Mouse (Mus musculus) erythroid progenitor cell, adult 5-6 weeks (primary cell): ENCODE measurements around the gene Kdr. TPM values are rescaled to one million over a fixed set of nuclear protein-coding genes. Genes with fewer than 3 reads are reported as not detected.

Experiments
- ATAC-seq: replicated peaks from 2 replicates; pipeline ENCODE4 v1.8.0; 2016; ENCODE audit warnings: moderate number of reproducible peaks, mild to moderate bottlenecking, moderate TSS enrichment, inconsistent platforms; ENCODE audit not compliant: poor library complexity, low FRiP score, severe bottlenecking
- total RNA-seq, 2 experiments: library from RNA; stranded (forward) in 1 of 2; stranded (reverse) in 1 of 2; fragments of 150-400 nt in 1 of 2; fragments of 186-747, 209-891 nt in 1 of 2; gene quantifications; 2 replicates each; pipeline versions ENCODE4 v1.2.3 to v1.2.4; 2015 to 2017; ENCODE audit warnings: low replicate concordance in 2 of 2

The Kdr gene
- total RNA-seq (2015; ENCODE audit: low replicate concordance), result not detected in 2 replicates
- 0.08 and 0.26 TPM in 2 replicates for total RNA-seq (2017; ENCODE audit: low replicate concordance)

- ATAC-seq, result no peak
Measured at GRCm38 (mm10) chr5:75978374-75979100, at the start of gene Kdr. Kdr (minus strand) TSS chr5:75978458.

- ATAC-seq, result no peak
Measured at GRCm38 (mm10) chr5:76026805-76027204, 48.5 kb upstream of the Kdr start.

- ATAC-seq, result no peak
Measured at GRCm38 (mm10) chr5:76025996-76026665, 47.9 kb upstream of the Kdr start.

GRCm38 (mm10) chr5:76023011-76023773 lies 44.9 kb upstream of the Kdr start:
- no peak for ATAC-seq

- ATAC-seq, result no peak
Measured at GRCm38 (mm10) chr5:76022436-76022835, 44.2 kb upstream of the Kdr start.

GRCm38 (mm10) chr5:76018321-76018720 lies 40.1 kb upstream of the Kdr start:
- ATAC-seq, result no peak

- no peak for ATAC-seq
Measured at GRCm38 (mm10) chr5:76016086-76016485, 37.8 kb upstream of the Kdr start.

- no peak for ATAC-seq
Measured at GRCm38 (mm10) chr5:76013881-76014431, 35.7 kb upstream of the Kdr start.

- no peak for ATAC-seq
Measured at GRCm38 (mm10) chr5:76006403-76006802, 28.1 kb upstream of the Kdr start.

- ATAC-seq, result no peak
Measured at GRCm38 (mm10) chr5:75990212-75990611, 12.0 kb upstream of the Kdr start.

GRCm38 (mm10) chr5:75987530-75987929 lies 9.3 kb upstream of the Kdr start:
- no peak for ATAC-seq

GRCm38 (mm10) chr5:75980521-75981311 lies 2.5 kb upstream of the Kdr start:
- no peak for ATAC-seq

- no peak for ATAC-seq
Measured at GRCm38 (mm10) chr5:75979108-75979507, 850 bp upstream of the Kdr start.

- no peak for ATAC-seq
Measured at GRCm38 (mm10) chr5:75977441-75978373, 551 bp downstream of the Kdr start.

GRCm38 (mm10) chr5:75976696-75977095 lies 1.6 kb downstream of the Kdr start:
- ATAC-seq, result no peak

GRCm38 (mm10) chr5:75975398-75975797 lies 2.9 kb downstream of the Kdr start:
- no peak for ATAC-seq

- no peak for ATAC-seq
Measured at GRCm38 (mm10) chr5:75974543-75975130, 3.6 kb downstream of the Kdr start.

GRCm38 (mm10) chr5:75969887-75970286 lies 8.4 kb downstream of the Kdr start:
- no peak for ATAC-seq
